Mouse (Mus musculus) embryonic facial prominence, embryonic 15.5 days (tissue): ENCODE results near the gene Fam78a. TPM values are rescaled to one million over a fixed set of nuclear protein-coding genes. Genes with fewer than 3 reads are reported as not detected.

Experiments used
- ATAC-seq: fragments of 200-750 bp; cut with Nextera tagmentation; 2 replicates; pipeline ENCODE4 v1.8.0; 2017; ENCODE audit warnings: low read depth, moderate TSS enrichment; ENCODE audit not compliant: insufficient number of reproducible peaks, low FRiP score, low TSS enrichment
- H3K27ac ChIP-seq: fragments of 300-500 bp; sonication (generic); replicated peaks from 2 replicates; pipeline ENCODE4 v1.5.1; 2015; ENCODE audit warnings: mild to moderate bottlenecking, inconsistent platforms
- H3K27me3 ChIP-seq: fragments of 300-500 bp; sonication (generic); 2 replicates; pipeline ENCODE4 v1.6.1; 2015; ENCODE audit warnings: inconsistent platforms
- H3K36me3 ChIP-seq: fragments of 300-500 bp; sonication (generic); 2 replicates; pipeline ENCODE4 v1.6.1; 2015; ENCODE audit warnings: mild to moderate bottlenecking, inconsistent platforms
- H3K4me1 ChIP-seq: fragments of 300-500 bp; sonication (generic); 2 replicates; pipeline ENCODE4 v1.6.1; 2015; ENCODE audit warnings: inconsistent platforms
- H3K4me2 ChIP-seq: fragments of 300-500 bp; sonication (generic); replicated peaks from 2 replicates; pipeline ENCODE4 v1.6.1; 2015; ENCODE audit warnings: mild to moderate bottlenecking, inconsistent platforms
- H3K4me3 ChIP-seq: fragments of 300-500 bp; sonication (generic); replicated peaks from 2 replicates; pipeline ENCODE4 v1.5.1; 2015; ENCODE audit warnings: mild to moderate bottlenecking, inconsistent platforms
- H3K9ac ChIP-seq: fragments of 300-500 bp; sonication (generic); 2 replicates; pipeline ENCODE4 v1.6.1; 2015; ENCODE audit warnings: inconsistent platforms
- H3K9me3 ChIP-seq: fragments of 300-500 bp; sonication (generic); replicated peaks from 2 replicates; pipeline ENCODE4 v1.6.1; 2016; ENCODE audit warnings: inconsistent platforms
- WGBS: fragments of 180-500 bp; shearing (Covaris S2); methylation state at CpG from one replicate; pipeline ENCODE4 v1.1.7; 2015; 5-methylcytosine and 5-hydroxymethylcytosine counted together
- microRNA-seq: library from miRNA; unstranded; fragments of <30 nt; microRNA quantifications from one replicate; pipeline ENCODE4, GENCODE M21; 2016; ENCODE audit warnings: borderline number of aligned reads
- polyA plus RNA-seq: library from polyadenylated mRNA; unstranded; fragments of >200 nt; fragmentation: Nextera tagmentation; extraction: Ambion mirVana; gene quantifications from 2 replicates; pipeline ENCODE4 v1.2.1, GENCODE M21; 2015

Fam78a gene
- polyA plus RNA-seq, 1 experiment from 2014 or later, result 3.9 TPM

DNA sequence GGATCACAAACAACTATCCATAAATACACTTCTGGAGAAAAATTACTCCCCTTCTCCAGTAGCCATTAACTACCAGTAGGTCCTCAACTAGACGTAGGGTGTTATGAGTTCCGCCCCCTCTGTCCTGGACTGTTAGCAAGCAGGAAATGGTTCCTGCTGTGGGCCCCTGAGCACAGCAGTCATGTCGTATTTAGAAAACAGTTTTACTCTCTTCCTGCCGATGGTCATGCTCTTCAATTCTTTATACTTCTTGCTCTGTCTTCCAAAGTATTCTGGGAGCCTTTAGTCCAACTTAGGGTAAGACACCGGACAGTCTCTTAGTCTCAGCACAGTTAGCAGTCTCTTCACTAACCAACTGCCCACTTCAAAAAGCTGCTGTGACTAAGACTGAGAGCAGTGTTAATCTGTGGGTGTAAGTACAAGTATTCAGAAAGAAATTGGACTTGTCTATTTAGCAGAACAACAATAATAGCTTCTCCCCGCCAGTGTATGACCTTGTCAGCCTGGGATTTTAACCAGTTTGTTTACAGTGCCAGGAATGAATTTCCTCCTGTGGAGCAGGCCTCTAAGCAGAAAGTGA lies 47.3 kb downstream of the Fam78a start:
- no peak overlapping the region for H3K4me3 ChIP-seq
- no peak overlapping the region for H3K4me2 ChIP-seq
- H3K9me3 ChIP-seq, result no peaks in the 10 kb centered on the region
- H3K27ac ChIP-seq, result no peak overlapping the region
- peaks cover 84% of the 10 kb centered on the region for H3K36me3 ChIP-seq
- no peak overlapping the region for H3K9ac ChIP-seq
- no peaks in the 10 kb centered on the region for H3K4me1 ChIP-seq
- no peak for ATAC-seq
- no peaks in the 10 kb centered on the region for H3K27me3 ChIP-seq
- WGBS, result 72% methylated on average over 6 of the region's 6 CpGs

DNA sequence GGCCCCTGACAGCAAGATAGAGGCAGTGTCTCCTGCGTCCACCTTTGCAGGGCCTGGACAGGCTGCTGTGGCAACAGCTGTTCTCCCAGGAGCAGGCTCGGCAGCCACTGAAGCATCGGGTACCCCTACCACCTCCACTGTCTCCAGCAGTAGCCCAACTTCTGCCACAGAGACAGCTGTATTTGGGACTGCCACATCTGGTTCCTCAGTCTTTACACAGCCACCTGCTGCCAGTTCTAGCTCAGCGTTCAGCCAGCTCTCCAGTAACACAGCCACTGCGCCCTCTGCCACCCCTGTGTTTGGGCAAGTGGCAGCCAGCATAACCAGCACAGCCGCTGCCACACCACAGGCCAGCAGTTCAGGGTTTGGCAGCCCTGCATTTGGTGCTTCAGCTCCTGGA lies 50.5 kb downstream of the Fam78a start:
- H3K27ac ChIP-seq, result no peak overlapping the region
- H3K36me3 ChIP-seq, result peaks cover 84% of the 10 kb centered on the region
- H3K9me3 ChIP-seq, result no peaks in the 10 kb centered on the region

DNA sequence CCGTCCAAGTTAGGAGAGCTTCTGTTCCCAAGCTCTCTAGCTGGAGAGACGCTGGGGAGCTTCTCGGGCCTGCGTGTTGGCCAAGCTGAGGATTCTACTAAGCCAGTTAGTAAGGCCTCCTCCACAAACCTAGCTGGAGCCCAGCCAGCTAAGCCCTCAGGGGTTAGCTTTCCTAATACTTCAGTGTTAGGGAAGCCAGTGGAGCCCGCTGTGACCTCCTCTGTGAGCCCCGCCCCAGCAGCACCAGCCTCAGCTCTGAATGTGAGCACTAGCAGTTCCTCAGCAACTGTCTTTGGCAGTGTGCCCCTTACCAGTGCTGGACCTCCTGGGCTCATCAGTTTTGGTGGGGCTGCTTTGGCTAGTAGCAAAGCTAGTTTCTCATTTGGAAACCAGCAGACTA lies 51.2 kb downstream of the Fam78a start:
- no peaks in the 10 kb centered on the region for H3K9me3 ChIP-seq
- H3K4me1 ChIP-seq, result no peaks in the 10 kb centered on the region
- WGBS, result 84% methylated on average over 6 of the region's 6 CpGs
- H3K4me2 ChIP-seq, result no peak overlapping the region
- H3K9ac ChIP-seq, result no peak overlapping the region
- peaks cover 83% of the 10 kb centered on the region for H3K36me3 ChIP-seq
- no peak overlapping the region for H3K27ac ChIP-seq
- H3K27me3 ChIP-seq, result no peaks in the 10 kb centered on the region
- ATAC-seq, result no peak
- no peak overlapping the region for H3K4me3 ChIP-seq

More for the DNA sequence above, 50.5 kb downstream of the Fam78a start:
- Histone ChIP-seq H3K4me1 (no peaks in the 10 kb centered on the region), H3K4me2 (no peak overlapping the region), H3K9ac (no peak overlapping the region), H3K27me3 (no peaks in the 10 kb centered on the region), H3K4me3 (no peak overlapping the region)
- 90% methylated on average over 6 of the region's 6 CpGs for WGBS
- ATAC-seq, result no peak

DNA sequence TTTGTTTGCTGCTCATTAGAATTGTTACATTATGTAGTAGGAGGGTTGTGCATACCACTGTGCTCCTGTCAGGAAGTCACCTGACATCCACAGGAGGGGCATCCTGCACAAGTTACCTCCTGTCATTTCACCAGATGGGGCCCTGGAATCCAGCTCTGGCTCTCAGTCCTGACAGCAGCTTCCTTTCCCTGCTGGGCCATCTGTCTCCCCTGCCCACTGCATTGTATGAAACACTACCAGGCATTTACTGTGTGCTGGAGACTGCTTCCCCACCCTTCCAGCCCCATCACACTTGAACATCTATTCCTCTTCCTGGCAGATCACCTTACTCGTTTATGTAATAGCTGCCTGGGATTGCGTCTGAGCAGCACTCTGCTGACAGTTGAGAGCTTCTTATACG lies 55.0 kb downstream of the Fam78a start:
- no peak overlapping the region for H3K4me3 ChIP-seq
- H3K27me3 ChIP-seq, result no peaks in the 10 kb centered on the region
- H3K4me2 ChIP-seq, result no peak overlapping the region
- H3K27ac ChIP-seq, result no peak overlapping the region
- ATAC-seq, result no peak
- H3K36me3 ChIP-seq, result peaks cover 91% of the 10 kb centered on the region
- H3K9me3 ChIP-seq, result no peaks in the 10 kb centered on the region
- no peaks in the 10 kb centered on the region for H3K4me1 ChIP-seq
- H3K9ac ChIP-seq, result no peak overlapping the region
- 74% methylated on average over 3 of the region's 3 CpGs for WGBS

DNA sequence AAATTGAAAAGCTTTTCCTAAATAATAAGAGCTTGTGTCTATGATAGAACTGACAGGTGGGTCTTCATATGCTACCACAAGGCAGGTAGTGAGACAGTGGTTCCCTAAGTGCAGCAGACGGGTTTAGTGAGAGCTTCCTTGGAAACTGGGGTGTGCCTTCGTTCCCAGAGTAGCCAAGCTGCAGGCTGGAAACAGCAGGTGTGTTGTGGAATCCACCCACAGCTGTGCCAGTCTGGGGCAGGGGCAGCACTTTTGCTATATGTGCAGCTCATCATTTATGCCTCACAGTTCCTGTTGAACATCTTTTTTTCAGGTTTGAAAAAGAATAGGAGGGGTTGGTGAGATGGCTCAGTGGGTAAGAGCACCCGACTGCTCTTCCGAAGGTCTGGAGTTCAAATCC lies 60.3 kb downstream of the Fam78a start:
- no peak for ATAC-seq
- H3K27ac ChIP-seq, result no peak overlapping the region

DNA sequence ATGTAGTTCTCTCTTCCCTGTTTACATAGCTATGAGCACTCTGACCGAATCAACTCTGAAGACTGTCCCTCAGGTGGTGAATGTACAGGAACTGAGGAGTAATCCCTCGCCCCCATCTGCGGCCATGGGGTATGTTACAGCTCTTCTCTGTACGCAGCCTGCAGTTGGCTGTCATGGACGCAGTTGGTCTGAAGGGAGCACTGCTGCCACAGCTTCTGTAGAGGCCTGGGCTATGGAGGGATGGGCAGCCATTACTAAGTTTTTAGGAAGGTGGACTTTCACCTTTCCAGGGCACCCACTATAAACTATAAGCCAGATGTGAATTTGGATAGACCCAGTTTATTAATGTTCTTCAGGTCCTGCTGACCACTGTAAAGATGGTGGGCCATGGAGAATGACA lies 64.4 kb downstream of the Fam78a start:
- Histone ChIP-seq H3K9ac (no peak overlapping the region), H3K27ac (no peak overlapping the region), H3K36me3 (peaks cover 92% of the 10 kb centered on the region), H3K4me2 (no peak overlapping the region), H3K9me3 (no peaks in the 10 kb centered on the region), H3K4me3 (no peak overlapping the region), H3K27me3 (no peaks in the 10 kb centered on the region), H3K4me1 (no peaks in the 10 kb centered on the region)
- WGBS, result 91% methylated on average over 5 of the region's 5 CpGs
- no peak for ATAC-seq

More for the DNA sequence above, 60.3 kb downstream of the Fam78a start:
- H3K4me1 ChIP-seq, result no peaks in the 10 kb centered on the region
- H3K4me2 ChIP-seq, result no peak overlapping the region
- H3K36me3 ChIP-seq, result peaks cover 88% of the 10 kb centered on the region
- H3K9ac ChIP-seq, result no peak overlapping the region
- no peaks in the 10 kb centered on the region for H3K9me3 ChIP-seq
- no peaks in the 10 kb centered on the region for H3K27me3 ChIP-seq
- 90% methylated on average over 4 of the region's 4 CpGs for WGBS
- no peak overlapping the region for H3K4me3 ChIP-seq

DNA sequence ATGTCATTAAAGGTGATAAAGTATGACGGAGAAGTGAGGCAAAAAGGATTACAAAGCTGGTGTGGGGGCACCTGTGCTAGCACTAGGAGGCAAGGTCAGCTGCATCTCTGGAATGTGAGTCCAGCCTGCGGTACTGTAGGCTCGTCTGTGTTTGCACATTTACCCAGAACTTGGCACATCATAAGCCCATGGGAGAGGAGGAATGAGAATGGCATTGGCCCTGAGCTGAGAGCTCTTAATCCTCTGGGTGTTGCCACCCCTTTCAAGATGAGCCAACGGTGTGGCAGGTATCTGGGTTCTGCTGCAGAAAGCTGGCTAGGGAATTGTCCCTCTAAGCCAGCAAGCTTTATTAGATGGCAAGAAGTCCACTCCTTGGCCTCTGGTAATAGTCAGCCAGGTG lies 65.0 kb downstream of the Fam78a start:
- Histone ChIP-seq H3K4me1 (no peaks in the 10 kb centered on the region), H3K27me3 (no peaks in the 10 kb centered on the region), H3K36me3 (peaks cover 92% of the 10 kb centered on the region), H3K9ac (no peak overlapping the region), H3K27ac (no peak overlapping the region), H3K9me3 (no peaks in the 10 kb centered on the region), H3K4me2 (no peak overlapping the region), H3K4me3 (no peak overlapping the region)
- ATAC-seq, result no peak
- 79% methylated on average over 4 of the region's 4 CpGs for WGBS

DNA sequence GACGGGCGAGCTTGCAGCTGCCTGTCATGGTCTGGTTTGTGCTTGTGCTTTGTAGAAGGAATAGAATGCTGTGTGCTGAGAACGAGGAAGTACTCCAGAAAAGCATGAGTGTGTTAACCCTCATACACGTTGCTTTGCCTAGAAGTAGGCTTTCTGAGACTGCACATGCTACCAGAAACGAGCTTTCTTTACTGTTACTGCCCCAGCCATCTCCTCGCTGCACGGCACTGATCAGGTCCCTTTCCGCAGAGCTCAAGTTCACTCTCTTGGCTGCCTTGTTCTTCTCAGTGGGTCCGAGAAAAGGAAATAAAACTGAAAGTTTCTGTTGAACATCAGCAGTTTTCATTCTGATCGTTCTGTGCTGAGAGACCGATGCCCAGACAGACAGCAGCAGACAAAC lies 75.9 kb downstream of the Fam78a start:
- Histone ChIP-seq H3K4me3 (no peak overlapping the region), H3K9me3 (no peaks in the 10 kb centered on the region), H3K4me2 (no peak overlapping the region), H3K9ac (no peak overlapping the region), H3K4me1 (no peaks in the 10 kb centered on the region), H3K36me3 (peaks cover 78% of the 10 kb centered on the region), H3K27ac (no peak overlapping the region), H3K27me3 (no peaks in the 10 kb centered on the region)
- ATAC-seq, result no peak
- WGBS, result 89% methylated on average over 11 of the region's 11 CpGs

DNA sequence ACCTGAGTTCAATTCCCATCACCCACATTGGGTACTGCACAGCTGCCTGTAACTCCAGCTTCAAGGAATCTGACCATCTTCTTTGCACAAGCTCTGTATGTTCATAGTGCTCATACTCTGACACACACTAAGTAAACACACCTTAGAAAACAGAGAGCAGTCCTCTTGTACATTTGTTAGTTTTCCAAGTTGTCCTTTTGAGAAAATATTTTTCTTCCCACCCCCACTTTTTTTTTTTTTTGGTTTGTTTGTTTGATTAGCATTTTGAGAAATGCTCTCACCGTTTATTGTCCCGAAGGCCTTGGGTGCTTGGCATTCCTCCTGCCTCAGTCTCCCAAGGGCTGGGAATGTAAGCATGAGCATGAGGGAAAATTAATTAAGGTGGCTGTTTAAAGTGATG lies 76.3 kb downstream of the Fam78a start:
- H3K4me2 ChIP-seq, result no peak overlapping the region
- H3K27me3 ChIP-seq, result no peaks in the 10 kb centered on the region
- no peak overlapping the region for H3K27ac ChIP-seq
- H3K9me3 ChIP-seq, result no peaks in the 10 kb centered on the region
- no peak overlapping the region for H3K9ac ChIP-seq
- ATAC-seq, result no peak
- no peaks in the 10 kb centered on the region for H3K4me1 ChIP-seq
- H3K36me3 ChIP-seq, result peaks cover 82% of the 10 kb centered on the region
- WGBS, result 89% methylated on average over 2 of the region's 2 CpGs
- no peak overlapping the region for H3K4me3 ChIP-seq

Small RNAs within 50 kb of the gene (microRNA-seq; reads per million reads assigned to microRNA genes)
- not detected for gene Mir7674

Other genes with a start within 250 kb of the Fam78a start
- 0.22 and 0.29 TPM in 2 replicates for gene Fibcd1, start 238.9 kb downstream of the Fam78a start, polyA plus RNA-seq
- gene Lamc3, start 197.6 kb downstream of the Fam78a start, polyA plus RNA-seq, result 6.1 and 7.2 TPM in 2 replicates
- gene Aif1l, start 134.7 kb downstream of the Fam78a start, polyA plus RNA-seq, result 23.8 and 26.6 TPM in 2 replicates
- gene Nup214, start 110.4 kb downstream of the Fam78a start, polyA plus RNA-seq, result 77.4 and 86.8 TPM in 2 replicates
- 9.4 and 10.0 TPM in 2 replicates for gene Plpp7, start 10.7 kb upstream of the Fam78a start, polyA plus RNA-seq
- gene Prrc2b, start 66.2 kb upstream of the Fam78a start, polyA plus RNA-seq, result 54.0 and 56.2 TPM in 2 replicates
- 25.1 and 26.3 TPM in 2 replicates for gene Pomt1, start 151.7 kb upstream of the Fam78a start, polyA plus RNA-seq
- 66.9 and 67.1 TPM in 2 replicates for gene Uck1, start 175.3 kb upstream of the Fam78a start, polyA plus RNA-seq
- 31.6 and 33.9 TPM in 2 replicates for gene Golga2, start 202.5 kb upstream of the Fam78a start, polyA plus RNA-seq
- gene Swi5, start 203.2 kb upstream of the Fam78a start, polyA plus RNA-seq, result 450 and 462 TPM in 2 replicates